Mouse (Mus musculus) kidney, adult 2 months (tissue): ENCODE results near the gene Tmem108.

Experiments used
- CTCF ChIP-seq: fragments of 200-500 bp; conservative IDR thresholded peaks from 2 replicates; pipeline ENCODE4 v1.5.1; 2011; ENCODE audit warnings: low read depth, mild to moderate bottlenecking, control low read depth, low read length, moderate library complexity, mixed read lengths; ENCODE audit not compliant: insufficient read depth, insufficient read length
- POLR2A ChIP-seq: fragments of 200-500 bp; IDR thresholded peaks from one replicate; pipeline ENCODE4 v1.6.1; 2011; ENCODE audit warnings: low read depth, low read length, control low read depth

GRCm38 (mm10) chr9:103645724-103646123, 115.9 kb downstream of the Tmem108 start:
- TF ChIP-seq CTCF, result no peak
- TF ChIP-seq POLR2A, result no peak
